Mouse (Mus musculus) erythroblast, embryonic 14.5 days (primary cell): ENCODE measurements around the gene Atn1. TPM values are rescaled to one million over a fixed set of nuclear protein-coding genes. Genes with fewer than 3 reads are reported as not detected.

ENCODE experiments used
- H3K27me3 ChIP-seq: 2 replicates; pipeline ENCODE4 v1.6.1; 2012; ENCODE audit warnings: inconsistent platforms; ENCODE audit not compliant: control insufficient read depth
- H3K36me3 ChIP-seq: 2 replicates; pipeline ENCODE4 v1.6.1; 2012; ENCODE audit warnings: mild to moderate bottlenecking, inconsistent platforms; ENCODE audit not compliant: control insufficient read depth
- H3K4me1 ChIP-seq: 2 replicates; pipeline ENCODE4 v1.6.1; 2012; ENCODE audit warnings: inconsistent platforms; ENCODE audit not compliant: control insufficient read depth
- H3K4me3 ChIP-seq: replicated peaks from 2 replicates; pipeline ENCODE3; 2012; ENCODE audit warnings: moderate library complexity, mild to moderate bottlenecking, inconsistent platforms
- H3K9me3 ChIP-seq: 2 replicates; pipeline ENCODE4 v1.6.1; 2012; ENCODE audit warnings: low read length, inconsistent platforms, mixed read lengths; ENCODE audit not compliant: control insufficient read depth
- GATA1 ChIP-seq: IDR thresholded peaks from 2 replicates; pipeline ENCODE4 v1.6.1; 2012; ENCODE audit warnings: low read length, inconsistent platforms, mixed read lengths
- TAL1 ChIP-seq: IDR thresholded peaks from 3 replicates; pipeline ENCODE4 v1.6.1; 2012; ENCODE audit warnings: low read length, inconsistent platforms, mixed read lengths
- polyA plus RNA-seq: library from polyadenylated mRNA; stranded (reverse); fragments of >175 nt; gene quantifications from 2 replicates; pipeline ENCODE4 v1.2.3, GENCODE M21; 2012

Gene Atn1
- polyA plus RNA-seq, 1 experiment = 0.14 TPM

DNA sequence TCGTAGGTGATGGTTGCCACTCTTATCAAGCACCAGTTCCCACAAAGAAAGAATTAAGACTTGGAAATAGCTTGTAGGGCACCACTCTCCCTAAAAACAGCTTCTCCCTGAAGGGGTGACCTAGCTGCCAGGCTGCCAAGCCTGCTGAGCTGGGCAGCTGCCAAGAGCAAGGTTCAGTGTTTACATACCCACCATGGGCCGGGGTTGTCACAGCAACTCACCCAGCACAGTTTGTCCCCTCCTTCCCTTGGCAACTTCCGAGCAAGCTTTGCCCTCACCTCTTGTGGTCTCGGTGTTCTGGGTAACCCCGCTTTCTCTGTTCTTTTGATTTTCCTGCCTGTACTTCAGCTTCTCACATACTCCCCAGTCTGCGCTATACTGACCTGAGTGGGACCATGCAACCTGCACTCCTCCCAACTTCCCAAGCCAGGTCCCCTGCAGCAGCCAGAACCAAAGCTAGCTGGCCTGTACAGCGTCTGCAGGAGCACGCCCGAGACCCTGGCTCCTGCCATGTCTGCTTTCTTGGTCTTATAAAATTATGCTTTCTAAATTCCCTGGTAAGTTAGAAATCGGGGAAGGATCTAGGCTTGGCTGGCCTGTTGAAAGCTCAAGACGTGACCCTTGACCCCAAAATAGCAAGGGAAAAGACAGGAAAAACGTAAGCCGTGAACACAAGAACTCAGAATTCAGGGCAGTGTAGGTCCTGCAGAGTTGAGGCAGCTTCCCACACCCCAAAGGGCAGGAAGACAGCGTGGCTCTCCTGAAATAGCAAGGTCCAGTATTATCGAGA, 62.0 kb downstream of the Atn1 start:
- Histone ChIP-seq H3K36me3 (peaks cover 86% of the 10 kb centered on the region), H3K4me1 (peaks cover 20% of the 10 kb centered on the region), H3K27me3 (no peaks in the 10 kb centered on the region)

DNA sequence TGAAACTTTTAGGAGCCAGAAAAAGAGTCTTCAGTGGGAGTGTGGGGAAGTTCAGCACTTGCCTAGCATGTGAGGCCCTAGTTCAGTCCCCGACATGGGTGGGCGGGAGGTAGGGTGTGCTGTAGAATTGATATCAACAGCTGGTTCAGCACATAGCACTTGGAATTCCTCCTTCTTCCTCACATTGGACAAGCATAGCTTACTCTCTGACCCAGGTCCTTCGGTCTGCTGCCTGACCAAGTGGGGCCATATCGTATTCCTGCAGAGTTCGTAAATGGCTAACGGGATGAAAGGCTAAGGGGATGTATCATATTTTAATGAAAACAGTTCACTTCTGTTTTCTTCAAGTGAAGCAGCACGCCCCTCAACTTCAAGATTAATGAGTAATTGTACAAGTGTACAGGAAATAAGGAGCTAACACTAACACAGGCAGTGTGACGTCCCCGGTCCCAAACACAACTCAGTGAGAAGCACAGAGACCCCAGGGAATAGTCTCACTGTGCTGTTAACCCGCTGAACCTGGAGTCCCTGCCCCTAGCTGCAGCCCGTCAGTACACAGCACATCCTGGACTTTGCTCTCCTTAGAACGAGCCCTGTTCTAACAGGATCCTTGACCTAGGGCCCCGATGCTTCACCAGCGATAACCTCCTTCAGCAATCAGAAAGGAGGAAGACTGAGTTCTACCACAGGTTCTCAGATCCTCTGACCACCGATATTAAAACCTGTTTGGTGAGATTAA, 62.9 kb downstream of the Atn1 start:
- Histone ChIP-seq H3K27me3 (no peaks in the 10 kb centered on the region), H3K4me1 (peaks cover 23% of the 10 kb centered on the region), H3K9me3 (no peaks in the 10 kb centered on the region), H3K4me3 (no peak overlapping the region), H3K36me3 (peaks cover 84% of the 10 kb centered on the region)
- TF ChIP-seq TAL1 = no peak

More for the DNA sequence above, 62.0 kb downstream of the Atn1 start:
- H3K4me3 ChIP-seq = no peak overlapping the region
- no peaks in the 10 kb centered on the region for H3K9me3 ChIP-seq
- TF ChIP-seq TAL1 = no peak
- TF ChIP-seq GATA1 = no peak

Other genes with a start within 250 kb of the Atn1 start
- gene C1ra, start 244.1 kb downstream of the Atn1 start, polyA plus RNA-seq = 0.03 TPM in 2 replicates
- 0.01 TPM in 1 of 2 replicates, not detected in the other for gene C1s1, start 214.2 kb downstream of the Atn1 start, polyA plus RNA-seq
- gene C1rb, start 186.2 kb downstream of the Atn1 start, polyA plus RNA-seq = not detected in 2 replicates
- gene C1s2, start 120.4 kb downstream of the Atn1 start, polyA plus RNA-seq = not detected in 2 replicates
- 15.9 and 16.0 TPM in 2 replicates for gene Lpcat3, start 93.5 kb downstream of the Atn1 start, polyA plus RNA-seq
- 13.7 and 19.1 TPM in 2 replicates for gene Emg1, start 44.3 kb downstream of the Atn1 start, polyA plus RNA-seq
- gene Phb2, start 44.2 kb downstream of the Atn1 start, polyA plus RNA-seq = 19.9 and 21.8 TPM in 2 replicates
- gene Ptpn6, start 17.8 kb downstream of the Atn1 start, polyA plus RNA-seq = 0.20 and 0.68 TPM in 2 replicates
- gene Grcc10, start 15.2 kb downstream of the Atn1 start, polyA plus RNA-seq = 0.95 and 2.7 TPM in 2 replicates
- gene Gm45234, start 503 bp downstream of the Atn1 start, polyA plus RNA-seq = 0.02 and 0.04 TPM in 2 replicates
- not detected in 2 replicates for gene Eno2, start 13.1 kb upstream of the Atn1 start, polyA plus RNA-seq
- not detected in 2 replicates for gene Lrrc23, start 23.2 kb upstream of the Atn1 start, polyA plus RNA-seq
- 0.77 and 0.81 TPM in 2 replicates for gene Spsb2, start 52.1 kb upstream of the Atn1 start, polyA plus RNA-seq
- 10.3 and 10.7 TPM in 2 replicates for gene Tpi1, start 57.8 kb upstream of the Atn1 start, polyA plus RNA-seq
- 4.6 and 5.6 TPM in 2 replicates for gene Usp5, start 73.0 kb upstream of the Atn1 start, polyA plus RNA-seq
- gene Cdca3, start 73.0 kb upstream of the Atn1 start, polyA plus RNA-seq = 26.9 and 32.9 TPM in 2 replicates
- not detected in 2 replicates for gene Gnb3, start 83.8 kb upstream of the Atn1 start, polyA plus RNA-seq
- 0.03 TPM in 1 of 2 replicates, not detected in the other for gene P3h3, start 101.2 kb upstream of the Atn1 start, polyA plus RNA-seq
- 0.01 TPM in 1 of 2 replicates, not detected in the other for gene Gpr162, start 107.5 kb upstream of the Atn1 start, polyA plus RNA-seq
- not detected in 2 replicates for gene Cd4, start 131.7 kb upstream of the Atn1 start, polyA plus RNA-seq
- gene Lag3, start 155.2 kb upstream of the Atn1 start, polyA plus RNA-seq = not detected in 2 replicates
- 2.6 and 3.1 TPM in 2 replicates for gene Ptms, start 163.6 kb upstream of the Atn1 start, polyA plus RNA-seq
- 21.9 and 22.2 TPM in 2 replicates for gene Mlf2, start 174.9 kb upstream of the Atn1 start, polyA plus RNA-seq
- 2.7 TPM in 2 replicates for gene Cops7a, start 209.0 kb upstream of the Atn1 start, polyA plus RNA-seq
- 0.03 TPM in 1 of 2 replicates, not detected in the other for gene Pianp, start 240.2 kb upstream of the Atn1 start, polyA plus RNA-seq